Mouse (Mus musculus) heart, adult 2 months (tissue): Measurements from ENCODE around the gene Gm10717.
"Not testable (repeated sequence)": the region's sequence is repeated elsewhere in the genome, so short reads cannot be mapped to it uniquely, and the experiment has no call there.

Experiments
- CTCF ChIP-seq: fragments of 200-600 bp; IDR thresholded peaks from 2 replicates; pipeline ENCODE4 v1.8.1; 2022; ENCODE audit warnings: antibody characterized with exemption, mild to moderate bottlenecking, moderate library complexity
- EP300 ChIP-seq: fragments of 200-500 bp; IDR thresholded peaks from 2 replicates; pipeline ENCODE4 v1.6.1; 2011; ENCODE audit warnings: low read depth, low read length, control low read depth; ENCODE audit not compliant: insufficient read depth
- POLR2A ChIP-seq: fragments of 200-500 bp; IDR thresholded peaks from 2 replicates; pipeline ENCODE4 v1.6.1; 2011; ENCODE audit warnings: mild to moderate bottlenecking, low read depth, low read length, control low read depth; ENCODE audit not compliant: insufficient read depth

DNA sequence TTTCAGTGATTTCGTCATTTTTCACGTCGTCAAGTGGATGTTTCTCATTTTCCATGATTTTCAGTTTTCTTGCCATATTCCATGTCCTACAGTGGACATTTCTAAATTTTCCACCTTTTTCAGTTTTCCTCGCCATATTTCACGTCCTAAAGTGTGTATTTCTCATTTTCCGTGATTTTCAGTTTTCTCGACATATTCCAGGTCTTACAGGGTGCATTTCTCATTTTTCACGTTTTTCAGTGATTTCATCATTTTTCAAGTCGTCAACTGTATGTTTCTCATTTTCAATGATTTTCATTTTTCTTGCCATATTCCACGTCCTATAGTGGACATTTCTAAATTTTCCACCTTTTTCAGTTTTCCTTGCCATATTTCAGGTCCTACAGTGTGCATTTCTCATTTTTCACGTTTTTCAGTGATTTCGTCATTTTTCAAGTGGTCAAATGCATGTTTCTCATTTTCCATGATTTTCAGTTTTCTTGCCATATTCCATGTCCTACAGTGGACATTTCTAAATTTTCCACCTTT, 24.7 kb upstream of the Gm10717 start, which contains the start of gene Gm10722:
- TF ChIP-seq CTCF, EP300, POLR2A: not testable (repeated sequence)
